Mouse (Mus musculus) heart, embryonic 15.5 days (tissue): ENCODE results near the gene Dgkb. TPM values are rescaled to one million over a fixed set of nuclear protein-coding genes. Genes with fewer than 3 reads are reported as not detected.

ENCODE experiments used
- ATAC-seq: fragments of 200-750 bp; cut with Nextera tagmentation; replicated peaks from 2 replicates; pipeline ENCODE4 v1.8.0; 2017; ENCODE audit warnings: low read depth, moderate TSS enrichment; ENCODE audit not compliant: insufficient number of reproducible peaks, insufficient read depth, low FRiP score
- H3K27ac ChIP-seq: fragments of 300-500 bp; sonication (generic); 2 replicates; pipeline ENCODE4 v1.5.1; 2015; ENCODE audit warnings: mild to moderate bottlenecking, inconsistent platforms
- H3K27me3 ChIP-seq: fragments of 300-500 bp; sonication (generic); 2 replicates; pipeline ENCODE4 v1.6.1; 2015; ENCODE audit warnings: inconsistent platforms
- H3K36me3 ChIP-seq: fragments of 300-500 bp; sonication (generic); 2 replicates; pipeline ENCODE4 v1.6.1; 2015; ENCODE audit warnings: mild to moderate bottlenecking, inconsistent platforms
- H3K4me1 ChIP-seq: fragments of 300-500 bp; sonication (generic); replicated peaks from 2 replicates; pipeline ENCODE4 v1.6.1; 2015; ENCODE audit warnings: inconsistent platforms
- H3K4me2 ChIP-seq: fragments of 300-500 bp; sonication (generic); 2 replicates; pipeline ENCODE4 v1.6.1; 2015; ENCODE audit warnings: inconsistent platforms, mild to moderate bottlenecking, moderate library complexity
- H3K4me3 ChIP-seq: fragments of 300-500 bp; sonication (generic); 2 replicates; pipeline ENCODE4 v1.5.1; 2015; ENCODE audit warnings: mild to moderate bottlenecking, inconsistent platforms
- H3K9ac ChIP-seq: fragments of 300-500 bp; sonication (generic); 2 replicates; pipeline ENCODE4 v1.6.1; 2015; ENCODE audit warnings: mild to moderate bottlenecking, inconsistent platforms
- H3K9me3 ChIP-seq: fragments of 300-500 bp; sonication (generic); replicated peaks from 2 replicates; pipeline ENCODE4 v1.6.1; 2016; ENCODE audit warnings: inconsistent platforms
- WGBS: fragments of 180-500 bp; shearing (Covaris S2); methylation state at CpG from one replicate; pipeline ENCODE4 v1.1.7; 2015; ENCODE audit warnings: mixed read lengths; 5-methylcytosine and 5-hydroxymethylcytosine counted together
- polyA plus RNA-seq: library from polyadenylated mRNA; unstranded; fragments of >200 nt; fragmentation: Nextera tagmentation; extraction: Ambion mirVana; gene quantifications from 2 replicates; pipeline ENCODE4 v1.2.1, GENCODE M21; 2015

The Dgkb gene
- polyA plus RNA-seq, 1 experiment from 2014 or later, result 0.77 TPM

DNA sequence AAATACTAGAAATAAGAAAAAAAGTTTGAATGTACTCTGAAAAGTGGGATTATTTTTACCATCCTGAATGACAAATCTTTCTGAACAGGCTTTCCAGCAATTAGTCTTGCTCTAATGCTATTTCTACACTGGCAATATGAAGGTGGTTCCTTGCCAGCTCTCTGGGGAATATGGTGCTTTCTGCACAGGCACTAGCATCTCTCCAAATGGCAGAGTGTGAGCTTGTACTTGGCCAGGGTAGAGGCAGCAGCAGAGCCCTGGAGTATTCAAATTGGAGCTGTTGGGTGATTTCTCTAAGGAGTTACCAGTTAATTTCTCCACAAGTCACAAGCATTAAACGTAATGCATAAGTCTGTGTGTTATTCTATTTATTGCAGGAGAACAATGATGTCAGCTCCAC, 569.5 kb downstream of the Dgkb start:
- H3K4me2 ChIP-seq, result no peak overlapping the region
- H3K27ac ChIP-seq, result no peak overlapping the region
- no peaks in the 10 kb centered on the region for H3K36me3 ChIP-seq
- WGBS, result 79% methylated on average over 1 of the region's 1 CpGs
- H3K4me3 ChIP-seq, result no peak overlapping the region
- no peaks in the 10 kb centered on the region for H3K27me3 ChIP-seq
- no peak overlapping the region for H3K9ac ChIP-seq
- no peak for ATAC-seq
- no peaks in the 10 kb centered on the region for H3K9me3 ChIP-seq
- no peaks in the 10 kb centered on the region for H3K4me1 ChIP-seq

DNA sequence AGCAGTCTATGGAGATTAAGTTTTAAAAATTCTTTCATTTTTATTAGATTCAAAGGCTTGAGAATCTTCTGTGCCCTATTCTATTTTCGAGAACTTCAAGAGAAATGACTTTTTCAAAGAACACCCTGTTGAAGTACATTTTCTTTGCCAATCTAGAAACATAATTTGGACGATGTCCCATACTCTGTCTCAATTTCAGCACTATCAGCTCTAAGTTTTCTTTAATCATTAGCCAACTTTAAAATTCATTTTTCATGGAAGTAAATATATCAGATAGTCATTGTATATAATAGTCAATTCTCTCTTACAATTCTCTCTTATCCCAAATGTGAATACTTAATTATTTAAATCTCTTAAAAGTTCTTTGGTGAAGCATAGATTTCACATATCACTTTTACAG, 570.1 kb downstream of the Dgkb start:
- no peak for ATAC-seq
- WGBS, result 69% methylated on average over 2 of the region's 2 CpGs
- H3K9me3 ChIP-seq, result no peaks in the 10 kb centered on the region
- H3K36me3 ChIP-seq, result no peaks in the 10 kb centered on the region
- no peaks in the 10 kb centered on the region for H3K27me3 ChIP-seq
- H3K4me2 ChIP-seq, result no peak overlapping the region
- H3K4me1 ChIP-seq, result no peaks in the 10 kb centered on the region
- no peak overlapping the region for H3K27ac ChIP-seq
- H3K4me3 ChIP-seq, result no peak overlapping the region
- H3K9ac ChIP-seq, result no peak overlapping the region

DNA sequence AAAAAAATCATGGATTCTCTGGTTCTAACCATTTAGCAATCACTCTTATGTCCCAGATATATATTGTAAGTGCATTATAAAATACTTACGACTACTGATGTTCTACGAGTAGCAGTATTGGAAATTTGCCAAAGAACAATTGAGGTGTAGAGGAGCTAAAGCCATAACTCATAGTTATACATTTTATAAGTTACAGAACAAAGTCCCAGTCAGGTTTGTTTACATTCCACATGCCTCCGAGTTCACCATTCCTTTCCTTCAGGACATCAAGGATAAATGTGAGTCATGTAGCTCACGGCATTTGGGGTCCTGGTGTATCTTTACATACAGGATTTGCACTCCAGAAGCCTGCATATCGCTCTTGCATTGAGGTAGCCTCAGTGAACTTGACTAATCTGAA, 570.7 kb downstream of the Dgkb start:
- ATAC-seq, result no peak
- no peaks in the 10 kb centered on the region for H3K4me1 ChIP-seq
- H3K9ac ChIP-seq, result no peak overlapping the region
- H3K27ac ChIP-seq, result no peak overlapping the region
- H3K9me3 ChIP-seq, result no peaks in the 10 kb centered on the region
- WGBS, result 65% methylated on average over 5 of the region's 5 CpGs
- no peaks in the 10 kb centered on the region for H3K36me3 ChIP-seq
- no peaks in the 10 kb centered on the region for H3K27me3 ChIP-seq
- H3K4me3 ChIP-seq, result no peak overlapping the region
- H3K4me2 ChIP-seq, result no peak overlapping the region

DNA sequence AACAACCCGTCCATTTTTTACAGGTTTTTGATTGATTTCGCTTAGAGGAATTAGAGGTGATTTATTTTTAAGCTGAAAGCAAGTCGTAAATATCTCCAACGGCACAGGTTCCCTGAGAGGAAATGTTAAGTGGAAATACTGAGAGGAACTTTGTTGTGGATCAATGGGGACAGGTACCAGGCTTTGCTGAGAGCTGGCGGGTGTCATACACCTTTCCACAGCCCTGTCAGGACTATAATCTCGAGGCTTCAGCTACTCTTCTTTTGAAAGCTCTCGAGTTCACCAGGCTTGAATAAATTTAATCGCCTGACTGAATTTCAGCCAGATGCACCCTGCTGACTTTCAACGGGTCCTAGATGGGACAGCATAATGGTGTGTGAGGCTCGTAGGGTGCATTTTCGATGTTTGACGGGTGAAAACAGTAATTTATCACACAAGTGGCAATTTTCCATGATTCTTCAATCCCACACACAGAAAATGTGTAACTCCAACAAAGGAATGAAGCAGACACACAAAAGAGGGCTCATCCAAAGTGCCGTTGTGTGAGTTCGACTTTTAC, 580.3 kb downstream of the Dgkb start:
- no peaks in the 10 kb centered on the region for H3K27me3 ChIP-seq
- H3K9me3 ChIP-seq, result no peaks in the 10 kb centered on the region
- no peak overlapping the region for H3K9ac ChIP-seq
- H3K4me3 ChIP-seq, result no peak overlapping the region
- H3K4me1 ChIP-seq, result no peaks in the 10 kb centered on the region
- H3K4me2 ChIP-seq, result no peak overlapping the region
- WGBS, result 62% methylated on average over 14 of the region's 14 CpGs
- no peak overlapping the region for H3K27ac ChIP-seq
- ATAC-seq, result no peak
- no peaks in the 10 kb centered on the region for H3K36me3 ChIP-seq

DNA sequence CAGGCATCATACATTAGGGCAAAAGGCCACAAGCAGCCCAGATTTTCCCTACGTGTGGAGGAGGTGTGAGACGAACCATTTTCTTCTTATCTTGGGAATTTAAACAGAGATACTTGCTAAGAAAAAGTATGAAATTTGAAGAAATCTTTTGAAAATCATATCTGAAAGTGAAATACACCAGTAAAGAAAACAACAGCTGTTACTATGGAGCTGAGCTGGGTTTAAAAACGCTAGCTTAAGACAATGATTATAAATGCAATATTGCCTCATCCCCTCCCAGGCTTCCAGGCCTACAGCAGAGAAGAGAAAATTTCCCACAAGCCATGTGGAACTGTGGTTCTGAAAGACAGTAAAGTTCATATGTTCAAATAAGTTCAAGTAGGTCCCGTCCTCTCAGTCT, 582.6 kb downstream of the Dgkb start:
- no peaks in the 10 kb centered on the region for H3K36me3 ChIP-seq
- no peak overlapping the region for H3K27ac ChIP-seq
- H3K27me3 ChIP-seq, result no peaks in the 10 kb centered on the region
- ATAC-seq, result no peak
- H3K9ac ChIP-seq, result no peak overlapping the region
- no peaks in the 10 kb centered on the region for H3K4me1 ChIP-seq
- 68% methylated on average over 4 of the region's 4 CpGs for WGBS
- H3K4me2 ChIP-seq, result no peak overlapping the region
- no peak overlapping the region for H3K4me3 ChIP-seq
- H3K9me3 ChIP-seq, result no peaks in the 10 kb centered on the region

DNA sequence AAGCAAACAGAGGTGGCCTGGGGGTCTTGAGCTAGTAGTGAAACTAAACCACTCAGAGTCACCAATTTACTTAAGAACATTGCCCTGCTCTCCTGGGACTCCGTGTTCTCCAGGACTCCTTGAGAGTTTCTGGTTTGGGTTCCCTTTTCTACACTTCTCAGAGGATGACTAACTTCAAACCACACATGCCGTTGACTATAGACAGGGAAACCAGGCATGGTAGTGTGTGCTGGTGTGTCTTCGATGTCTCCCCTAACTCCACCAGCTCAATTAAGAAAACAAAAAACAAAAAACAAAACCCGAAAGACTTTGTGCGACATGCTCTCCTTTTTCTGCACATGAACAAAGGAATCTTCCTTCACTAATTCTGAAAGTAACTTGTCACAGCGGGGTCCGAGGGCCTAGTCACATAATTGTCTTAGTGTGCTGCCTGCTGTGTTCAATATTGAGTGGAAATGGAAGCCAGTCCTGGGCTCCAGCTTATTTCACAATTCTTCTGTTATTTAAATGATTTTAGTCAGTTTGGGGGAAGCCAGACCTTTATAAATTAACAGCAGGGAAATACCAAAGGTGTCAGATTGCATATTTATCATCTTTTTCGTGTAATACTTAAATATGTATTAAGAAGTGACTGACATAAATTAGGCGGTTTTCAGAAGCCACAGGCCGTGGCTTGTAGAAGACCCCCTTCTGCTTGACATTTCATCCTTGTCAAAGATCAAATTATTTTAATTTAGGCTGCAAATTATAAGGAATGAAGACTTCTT, 618.0 kb downstream of the Dgkb start:
- Histone ChIP-seq H3K4me1 (no peaks in the 10 kb centered on the region), H3K9me3 (no peaks in the 10 kb centered on the region), H3K27me3 (no peaks in the 10 kb centered on the region), H3K36me3 (no peaks in the 10 kb centered on the region), H3K27ac (no peak overlapping the region), H3K4me2 (no peak overlapping the region), H3K9ac (no peak overlapping the region), H3K4me3 (no peak overlapping the region)
- no peak for ATAC-seq
- WGBS, result 70% methylated on average over 10 of the region's 10 CpGs

DNA sequence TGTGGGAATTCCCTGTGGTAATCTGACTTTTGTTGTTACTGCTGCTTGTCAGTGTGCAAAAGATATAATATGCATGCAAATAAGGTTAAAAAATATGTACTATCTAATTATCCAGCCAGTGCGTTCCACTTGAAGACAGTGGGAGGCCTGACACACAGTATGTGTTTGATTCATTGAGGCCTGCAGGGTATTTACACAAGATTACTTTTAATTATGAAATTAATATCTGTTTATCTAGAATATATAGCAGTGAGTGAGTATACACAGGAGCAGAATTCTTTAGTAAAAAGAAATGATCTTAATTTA, 618.6 kb downstream of the Dgkb start:
- 94% methylated on average over 1 of the region's 1 CpGs for WGBS

DNA sequence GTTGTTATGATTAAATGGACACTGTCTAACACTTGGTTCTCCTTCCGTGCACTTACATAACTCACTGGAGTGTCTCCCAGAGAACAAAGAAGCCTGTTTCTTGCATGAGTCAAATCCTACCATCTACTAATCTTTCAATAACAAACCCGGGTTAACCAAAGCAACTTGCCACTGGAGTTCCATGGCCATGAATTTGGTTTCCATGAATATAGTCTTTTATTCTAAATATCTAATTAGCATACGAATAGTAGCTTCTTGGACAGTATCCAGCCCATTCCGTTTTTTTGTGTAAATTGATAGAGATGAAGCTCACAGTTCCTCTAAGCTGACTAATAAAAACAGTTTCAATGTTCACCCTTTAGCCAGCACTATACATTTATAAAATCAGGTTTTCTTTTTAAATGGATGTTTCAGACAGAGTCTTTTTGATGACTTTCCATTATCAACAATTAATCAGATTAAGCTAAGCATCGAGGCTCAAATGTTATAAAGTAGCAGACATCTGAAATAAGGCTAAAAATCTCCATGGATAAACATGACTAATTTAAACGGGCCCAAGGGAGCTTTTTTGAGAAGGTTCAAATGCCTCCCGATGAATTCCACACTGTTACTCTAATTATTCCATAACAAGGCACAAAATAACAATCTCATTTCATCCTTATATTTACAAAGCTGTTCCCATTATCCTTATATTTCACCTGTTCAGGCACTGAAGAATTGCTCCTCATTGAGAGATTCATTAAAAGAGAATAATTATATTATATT, 633.0 kb downstream of the Dgkb start:
- no peak overlapping the region for H3K4me3 ChIP-seq
- no peak for ATAC-seq
- no peak overlapping the region for H3K9ac ChIP-seq
- no peak overlapping the region for H3K27ac ChIP-seq
- H3K4me1 ChIP-seq, result no peaks in the 10 kb centered on the region
- H3K9me3 ChIP-seq, result no peaks in the 10 kb centered on the region
- H3K4me2 ChIP-seq, result no peak overlapping the region
- WGBS, result 66% methylated on average over 7 of the region's 7 CpGs
- no peaks in the 10 kb centered on the region for H3K27me3 ChIP-seq
- no peaks in the 10 kb centered on the region for H3K36me3 ChIP-seq

More for the DNA sequence above, 618.6 kb downstream of the Dgkb start:
- no peaks in the 10 kb centered on the region for H3K4me1 ChIP-seq
- no peaks in the 10 kb centered on the region for H3K9me3 ChIP-seq
- H3K36me3 ChIP-seq, result no peaks in the 10 kb centered on the region
- no peak for ATAC-seq
- no peak overlapping the region for H3K27ac ChIP-seq
- no peak overlapping the region for H3K4me3 ChIP-seq
- no peak overlapping the region for H3K4me2 ChIP-seq
- H3K9ac ChIP-seq, result no peak overlapping the region
- no peaks in the 10 kb centered on the region for H3K27me3 ChIP-seq

DNA sequence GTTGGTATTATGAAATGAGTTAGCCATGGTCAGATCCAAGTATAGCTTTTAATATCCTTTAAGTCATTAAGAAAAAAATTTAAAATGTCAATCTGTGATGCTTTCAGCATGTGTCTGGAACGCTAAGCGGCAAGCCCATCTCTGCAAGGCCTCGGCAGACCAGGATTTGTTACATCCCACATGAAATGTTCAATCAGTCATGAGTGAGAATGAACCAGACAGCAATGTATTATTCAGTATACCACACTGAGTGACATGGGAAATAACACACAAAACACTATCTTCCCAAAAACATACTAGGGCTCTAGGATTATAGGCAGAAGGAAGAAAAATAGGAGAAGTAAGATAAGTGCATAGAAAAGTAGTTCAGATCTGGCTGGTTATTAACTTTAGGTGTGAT, 634.2 kb downstream of the Dgkb start:
- Histone ChIP-seq H3K4me2 (no peak overlapping the region), H3K36me3 (no peaks in the 10 kb centered on the region), H3K27ac (no peak overlapping the region), H3K27me3 (no peaks in the 10 kb centered on the region), H3K4me1 (no peaks in the 10 kb centered on the region), H3K4me3 (no peak overlapping the region), H3K9ac (no peak overlapping the region), H3K9me3 (no peaks in the 10 kb centered on the region)
- no peak for ATAC-seq
- WGBS, result 80% methylated on average over 3 of the region's 3 CpGs

DNA sequence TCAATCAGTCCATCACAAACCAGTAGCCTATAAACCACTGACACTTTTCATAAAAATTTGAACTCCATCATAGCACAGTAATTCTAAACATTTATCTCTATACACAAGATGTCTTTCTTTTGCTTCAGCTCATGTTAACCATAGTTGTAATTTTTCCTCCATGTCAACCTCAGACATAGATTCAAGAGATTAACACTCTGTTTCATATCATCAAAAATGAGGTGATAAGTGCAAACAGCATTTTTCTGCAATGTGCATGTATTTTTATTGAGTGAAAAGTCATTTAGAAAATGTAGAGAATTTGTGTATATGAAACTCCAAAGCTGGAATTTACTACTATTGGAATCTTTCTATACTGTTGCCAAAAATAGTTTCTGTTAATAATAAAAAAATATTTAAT, 650.7 kb downstream of the Dgkb start:
- Histone ChIP-seq H3K9ac (no peak overlapping the region), H3K36me3 (no peaks in the 10 kb centered on the region), H3K27ac (no peak overlapping the region), H3K4me1 (no peaks in the 10 kb centered on the region), H3K27me3 (no peaks in the 10 kb centered on the region), H3K9me3 (no peaks in the 10 kb centered on the region), H3K4me2 (no peak overlapping the region), H3K4me3 (no peak overlapping the region)
- no peak for ATAC-seq

DNA sequence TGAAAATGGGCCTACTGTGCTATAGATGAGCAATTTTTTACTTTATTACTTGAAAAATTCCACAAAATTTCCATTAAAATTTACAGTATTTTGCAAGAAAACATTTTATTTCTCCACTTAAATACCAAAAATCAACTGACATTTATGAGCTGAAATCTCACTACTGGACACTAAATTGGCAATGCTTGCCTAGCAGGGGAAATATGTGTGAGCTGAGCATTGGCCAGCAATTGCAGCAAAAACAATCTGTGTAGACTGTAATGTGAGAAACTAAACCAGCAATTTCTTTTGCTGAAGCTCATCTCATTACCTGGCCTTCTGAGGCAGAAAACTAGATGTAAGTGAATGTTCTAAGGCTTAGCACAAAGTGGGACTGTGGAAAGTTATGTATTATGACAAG, 651.1 kb downstream of the Dgkb start:
- no peak for ATAC-seq

DNA sequence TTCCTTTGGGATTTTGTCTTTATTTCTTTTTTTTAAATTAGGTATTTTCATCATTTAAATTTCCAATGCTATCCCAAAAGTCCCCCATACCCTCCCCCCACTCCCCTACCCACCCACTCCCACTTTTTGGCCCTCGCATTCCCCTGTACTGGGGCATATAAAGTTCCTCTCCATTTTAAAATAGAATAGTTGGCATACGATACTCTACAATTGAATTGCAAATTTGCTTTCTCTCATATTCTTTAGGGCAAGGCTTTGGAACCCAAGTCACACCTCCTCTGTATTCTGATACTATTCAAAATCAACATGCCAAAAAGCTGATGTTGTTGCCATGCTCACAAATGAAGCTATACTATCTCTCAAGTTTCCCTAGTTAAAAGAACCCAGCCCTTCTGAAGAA, 679.7 kb downstream of the Dgkb start:
- Histone ChIP-seq H3K27me3 (no peaks in the 10 kb centered on the region), H3K4me1 (no peaks in the 10 kb centered on the region), H3K4me2 (no peak overlapping the region), H3K9me3 (no peaks in the 10 kb centered on the region), H3K27ac (no peak overlapping the region), H3K4me3 (no peak overlapping the region), H3K9ac (no peak overlapping the region), H3K36me3 (no peaks in the 10 kb centered on the region)
- WGBS, result 78% methylated on average over 2 of the region's 2 CpGs
- ATAC-seq, result no peak

More for the DNA sequence above, 651.1 kb downstream of the Dgkb start:
- H3K4me2 ChIP-seq, result no peak overlapping the region
- no peak overlapping the region for H3K9ac ChIP-seq
- no peak overlapping the region for H3K4me3 ChIP-seq
- H3K4me1 ChIP-seq, result no peaks in the 10 kb centered on the region
- no peaks in the 10 kb centered on the region for H3K27me3 ChIP-seq
- no peaks in the 10 kb centered on the region for H3K9me3 ChIP-seq
- H3K36me3 ChIP-seq, result no peaks in the 10 kb centered on the region
- H3K27ac ChIP-seq, result no peak overlapping the region
